Mouse (Mus musculus) liver, embryonic 14.5 days (tissue): ENCODE results near the gene Gorasp2.

Experiments used
- CTCF ChIP-seq: IDR thresholded peaks from 2 replicates; pipeline ENCODE4 v1.5.1; 2016; ENCODE audit warnings: antibody characterized with exemption, low read depth, control low read depth
- EP300 ChIP-seq: IDR thresholded peaks from 2 replicates; pipeline ENCODE4 v1.6.1; 2016; ENCODE audit warnings: antibody characterized with exemption, low read depth

DNA sequence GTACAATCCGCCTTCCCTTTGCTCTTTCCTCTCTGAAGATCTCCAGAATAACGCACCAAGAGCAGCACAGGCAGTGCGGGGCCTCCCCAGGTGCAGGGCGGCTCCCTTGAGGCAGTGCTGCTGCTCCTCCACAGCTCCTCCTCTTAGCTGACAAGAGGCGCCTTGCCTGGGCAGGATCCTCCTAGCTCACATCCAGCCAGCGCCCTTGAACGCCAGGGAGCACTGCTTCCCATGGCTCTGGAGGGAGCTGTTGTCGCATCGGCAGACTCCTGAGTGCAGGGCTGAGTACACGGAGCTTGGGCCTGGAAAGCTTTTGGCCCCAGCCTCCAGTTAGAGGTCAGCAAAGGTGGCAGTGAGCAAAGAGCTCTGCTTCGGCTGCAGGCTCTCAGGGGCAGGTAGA, 28.8 kb downstream of the Gorasp2 start:
- no peak for TF ChIP-seq CTCF
- TF ChIP-seq EP300, result no peak
